Mouse (Mus musculus): ENCODE data around the gene Rasgrp1. TPM values are rescaled to one million over a fixed set of nuclear protein-coding genes. Genes with fewer than 3 reads are reported as not detected.

Rasgrp1 gene
- total and polyA plus RNA-seq, 3 experiments, result 0.34 to 0.62 (median 0.43) TPM

GRCm38 (mm10) chr2:117357939-117358338 lies 15.1 kb upstream of the Rasgrp1 start:
- DNase-seq, result no peak
- no peak for TF ChIP-seq CTCF (IDR thresholded peaks at IDR 0.05)
- no peak for TF ChIP-seq EP300 (IDR thresholded peaks at IDR 0.05; ENCODE audit: insufficient read depth, low read depth, low read length)
- TF ChIP-seq POLR2A (IDR thresholded peaks at IDR 0.05; ENCODE audit: insufficient read depth, low read depth, low read length), result no peak
- no peaks in the 10 kb centered on the region for H3K36me3 ChIP-seq (ENCODE audit: control insufficient read depth, insufficient read depth, low read length)
- intact Hi-C loops (cut with DNase I), result no loop called here
- H3K4me1 ChIP-seq (ENCODE audit: control insufficient read depth, insufficient read depth, low read length), result no peaks in the 10 kb centered on the region
- no peak overlapping the region for H3K9ac ChIP-seq (ENCODE audit: low read depth, low read length)
- no peak overlapping the region for H3K27ac ChIP-seq
- H3K27me3 ChIP-seq (ENCODE audit: control insufficient read depth, insufficient read depth, low read length), result no peaks in the 10 kb centered on the region
- no peaks in the 10 kb centered on the region for H3K79me2 ChIP-seq (replicated peaks; ENCODE audit: control insufficient read depth, insufficient read depth, low read length)
- H3K4me3 ChIP-seq, result no peak overlapping the region

GRCm38 (mm10) chr2:117352305-117353123 lies 9.7 kb upstream of the Rasgrp1 start:
- no peaks in the 10 kb centered on the region for H3K27me3 ChIP-seq (ENCODE audit: control insufficient read depth, insufficient read depth, low read length)
- H3K79me2 ChIP-seq (replicated peaks; ENCODE audit: control insufficient read depth, insufficient read depth, low read length), result no peaks in the 10 kb centered on the region
- no peak overlapping the region; the same call in 1 of the 2 replicates for H3K27ac ChIP-seq
- no peaks in the 10 kb centered on the region for H3K4me1 ChIP-seq (ENCODE audit: control insufficient read depth, insufficient read depth, low read length)
- intact Hi-C loops (cut with DNase I), result no loop called here
- H3K36me3 ChIP-seq (ENCODE audit: control insufficient read depth, insufficient read depth, low read length), result no peaks in the 10 kb centered on the region
- no peak for TF ChIP-seq POLR2A (IDR thresholded peaks at IDR 0.05; ENCODE audit: insufficient read depth, low read depth, low read length)
- TF ChIP-seq CTCF (IDR thresholded peaks at IDR 0.05), result no peak
- TF ChIP-seq EP300 (IDR thresholded peaks at IDR 0.05; ENCODE audit: insufficient read depth, low read depth, low read length), result no peak
- peak in 1 of 2 experiments; percentile 18 for DNase-seq
- H3K9ac ChIP-seq (ENCODE audit: low read depth, low read length), result no peak overlapping the region
- H3K4me3 ChIP-seq, result no peak overlapping the region
- WGBS, result 75% methylated on average over 9 of the region's 9 CpGs

- no peak overlapping the region for H3K9ac ChIP-seq (ENCODE audit: low read depth, low read length)
- 51% methylated on average over 6 of the region's 6 CpGs for WGBS
- no peaks in the 10 kb centered on the region for H3K4me1 ChIP-seq (ENCODE audit: control insufficient read depth, insufficient read depth, low read length)
- intact Hi-C loops (cut with DNase I), result no loop called here
- DNase-seq, result no peak
- H3K27ac ChIP-seq, result no peak overlapping the region
- no peaks in the 10 kb centered on the region for H3K27me3 ChIP-seq (ENCODE audit: control insufficient read depth, insufficient read depth, low read length)
- no peak overlapping the region for H3K4me3 ChIP-seq
- H3K79me2 ChIP-seq (replicated peaks; ENCODE audit: control insufficient read depth, insufficient read depth, low read length), result no peaks in the 10 kb centered on the region
- H3K36me3 ChIP-seq (ENCODE audit: control insufficient read depth, insufficient read depth, low read length), result no peaks in the 10 kb centered on the region
- TF ChIP-seq EP300 (IDR thresholded peaks at IDR 0.05; ENCODE audit: insufficient read depth, low read depth, low read length), result no peak
These were observed 7.3 kb upstream of the Rasgrp1 start for GRCm38 (mm10) chr2:117350138-117350537.

GRCm38 (mm10) chr2:117343240-117343624 lies 431 bp upstream of the Rasgrp1 start:
- TF ChIP-seq EP300 (IDR thresholded peaks at IDR 0.05; ENCODE audit: insufficient read depth, low read depth, low read length) (no peak), POLR2A (IDR thresholded peaks at IDR 0.05; ENCODE audit: insufficient read depth, low read depth, low read length) (no peak), CTCF (IDR thresholded peaks at IDR 0.05) (no peak)
- 42% methylated on average over 7 of the region's 7 CpGs for WGBS
- intact Hi-C loops (cut with DNase I), result loop anchor here (2.0 kb wide), 2 partner anchors 68 to 96 kb away; no protein-coding TSS in a partner anchor

GRCm38 (mm10) chr2:117342090-117342546 lies 683 bp downstream of the Rasgrp1 start:
- no peaks in the 10 kb centered on the region for H3K36me3 ChIP-seq (ENCODE audit: control insufficient read depth, insufficient read depth, low read length)
- no peak for TF ChIP-seq POLR2A (IDR thresholded peaks at IDR 0.05; ENCODE audit: insufficient read depth, low read depth, low read length)
- TF ChIP-seq CTCF (IDR thresholded peaks at IDR 0.05), result peak; percentile 74
- H3K9ac ChIP-seq (ENCODE audit: low read depth, low read length), result peak overlapping the region; percentile 26
- peak overlapping the region; percentile 22 for H3K4me3 ChIP-seq
- H3K79me2 ChIP-seq (replicated peaks; ENCODE audit: control insufficient read depth, insufficient read depth, low read length), result no peaks in the 10 kb centered on the region
- intact Hi-C loops (cut with DNase I), result loop anchor here (2.0 kb wide), 2 partner anchors 69 to 97 kb away; no protein-coding TSS in a partner anchor
- no peak overlapping the region for H3K27ac ChIP-seq
- H3K4me1 ChIP-seq (ENCODE audit: control insufficient read depth, insufficient read depth, low read length), result no peaks in the 10 kb centered on the region
- 1% methylated on average over 19 of the region's 19 CpGs for WGBS
- peak; percentile 71 to 77 for DNase-seq
- H3K27me3 ChIP-seq (ENCODE audit: control insufficient read depth, insufficient read depth, low read length), result peaks cover 7% of the 10 kb centered on the region

More at GRCm38 (mm10) chr2:117343240-117343624, 431 bp upstream of the Rasgrp1 start:
- H3K27ac ChIP-seq, result no peak overlapping the region
- H3K4me1 ChIP-seq (ENCODE audit: control insufficient read depth, insufficient read depth, low read length), result no peaks in the 10 kb centered on the region
- no peaks in the 10 kb centered on the region for H3K79me2 ChIP-seq (replicated peaks; ENCODE audit: control insufficient read depth, insufficient read depth, low read length)
- H3K27me3 ChIP-seq (ENCODE audit: control insufficient read depth, insufficient read depth, low read length), result peaks cover 7% of the 10 kb centered on the region
- H3K4me3 ChIP-seq, result no peak overlapping the region
- no peaks in the 10 kb centered on the region for H3K36me3 ChIP-seq (ENCODE audit: control insufficient read depth, insufficient read depth, low read length)
- H3K9ac ChIP-seq (ENCODE audit: low read depth, low read length), result no peak overlapping the region
- peak in 1 of 2 experiments; percentile 14 for DNase-seq

- H3K9ac ChIP-seq (ENCODE audit: low read depth, low read length), result no peak overlapping the region
- no peak for TF ChIP-seq POLR2A (IDR thresholded peaks at IDR 0.05; ENCODE audit: insufficient read depth, low read depth, low read length)
- no peak for TF ChIP-seq CTCF (IDR thresholded peaks at IDR 0.05)
- no peak for TF ChIP-seq EP300 (IDR thresholded peaks at IDR 0.05; ENCODE audit: insufficient read depth, low read depth, low read length)
- H3K27ac ChIP-seq, result no peak overlapping the region
- peaks cover 7% of the 10 kb centered on the region for H3K27me3 ChIP-seq (ENCODE audit: control insufficient read depth, insufficient read depth, low read length)
- 50% methylated on average over 3 of the region's 3 CpGs for WGBS
- no peaks in the 10 kb centered on the region for H3K4me1 ChIP-seq (ENCODE audit: control insufficient read depth, insufficient read depth, low read length)
- H3K36me3 ChIP-seq (ENCODE audit: control insufficient read depth, insufficient read depth, low read length), result no peaks in the 10 kb centered on the region
- intact Hi-C loops (cut with DNase I), result no loop called here
- H3K4me3 ChIP-seq, result no peak overlapping the region
- no peaks in the 10 kb centered on the region for H3K79me2 ChIP-seq (replicated peaks; ENCODE audit: control insufficient read depth, insufficient read depth, low read length)
- no peak for DNase-seq
These were observed 4.3 kb downstream of the Rasgrp1 start for GRCm38 (mm10) chr2:117338501-117338900.
